Mouse (Mus musculus) spleen, adult 10 weeks (tissue): ENCODE data around the gene Itprid2. TPM values are rescaled to one million over a fixed set of nuclear protein-coding genes. Genes with fewer than 3 reads are reported as not detected.

ENCODE experiments used
- polyA plus RNA-seq: library from polyadenylated mRNA; stranded (reverse); fragments of 350-450 nt; fragmentation: Illumina TruSeq; extraction: RNeasy Lipid Tissue Mini Kit (QIAGEN cat#74804); gene quantifications from one replicate; pipeline ENCODE4 v1.2.3, GENCODE M21; 2015; ENCODE audit warnings: low replicate concordance; ENCODE audit not compliant: insufficient read depth

Itprid2 gene
- polyA plus RNA-seq: 30.6 TPM

GRCm38 (mm10) chr2:79634528-79635400 is at the start of gene Itprid2:
Itprid2 (plus strand) TSS chr2:79635352.

GRCm38 (mm10) chr2:79707575-79707974 is 72.4 kb downstream of the Itprid2 start, which contains the start of gene Ppp1r1c:
Ppp1r1c (plus strand) TSS chr2:79707780.

Other genes starting within 250 kb of the Itprid2 start
- gene Neurod1, start 178.6 kb upstream of the Itprid2 start, polyA plus RNA-seq: not detected
- 11.1 TPM for gene Cerkl, start 178.6 kb upstream of the Itprid2 start, polyA plus RNA-seq
- gene Ppp1r1c, start 72.4 kb downstream of the Itprid2 start, polyA plus RNA-seq: not detected